Mouse (Mus musculus): ENCODE measurements at regions not wholly inside any gene's neighbourhood (a gene's known extent, or its start where the extent isn't known, plus 50 kb on each side); places are given as distances from the start of the nearest gene placed in this dataset.

DNA sequence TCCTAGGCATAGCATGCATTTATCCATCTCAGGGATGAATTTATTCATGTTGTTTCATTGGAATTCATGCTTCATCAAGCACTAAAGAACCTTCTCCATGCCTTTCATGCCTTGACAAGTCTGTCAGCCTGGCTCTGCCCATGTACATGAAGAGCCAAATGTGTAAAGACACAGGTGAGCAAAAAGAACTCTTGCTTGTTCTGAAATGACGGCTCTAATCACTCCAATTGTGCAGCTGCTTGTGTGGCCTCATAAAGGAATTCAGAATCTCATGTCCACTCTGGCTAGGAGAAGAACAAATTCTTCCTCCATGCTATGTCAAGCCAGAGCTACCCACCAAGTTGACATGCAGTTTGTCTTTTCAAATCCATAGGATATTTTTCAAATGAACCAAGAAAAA lies 319.2 kb upstream of the Lmcd1 start:
- TF ChIP-seq CTCF (IDR thresholded peaks at IDR 0.05; ENCODE audit: low read depth) (no peak), EP300 (optimal IDR thresholded peaks at IDR 0.05) (no peak)

All from stomach, postnatal 0 days (tissue).